Mouse (Mus musculus): ENCODE measurements around the gene Dgkd.

- TF ChIP-seq CTCF (IDR thresholded peaks at IDR 0.05; ENCODE audit: low read depth) (no peak), EP300 (IDR thresholded peaks at IDR 0.05; ENCODE audit: low read depth) (no peak)
Observed at GRCm38 (mm10) chr1:87893414-87893813, 40.3 kb downstream of the Dgkd start.

Data from liver, postnatal 0 days (tissue).